Mouse (Mus musculus) CH12.LX (cell line): ENCODE measurements around the gene Fntb. TPM values are rescaled to one million over a fixed set of nuclear protein-coding genes. Genes with fewer than 3 reads are reported as not detected.

Experiments
- DNase-seq: peaks from one replicate; pipeline ENCODE4 v3.0.0-alpha.2; 2013; ENCODE audit errors: extremely low read depth
- H3K27ac ChIP-seq: 2 replicates; pipeline ENCODE4 v1.5.1; 2012; ENCODE audit warnings: low read depth, mild to moderate bottlenecking, control low read depth, moderate library complexity; ENCODE audit not compliant: insufficient read depth
- H3K27me3 ChIP-seq: replicated peaks from 2 replicates; pipeline ENCODE3; 2012; ENCODE audit warnings: inconsistent platforms
- H3K36me3 ChIP-seq, 2 experiments: replicated peaks in 1 of 2; 2 replicates each; pipeline versions ENCODE3 to v1.6.1; 2012; ENCODE audit warnings: inconsistent platforms in 1 of 2, low read length in 1 of 2, mild to moderate bottlenecking in 1 of 2, mixed read lengths in 1 of 2, moderate library complexity in 1 of 2; ENCODE audit not compliant: control insufficient read depth in 1 of 2, insufficient read depth in 1 of 2
- H3K4me1 ChIP-seq, 2 experiments: 2 replicates each; pipeline ENCODE4 v1.6.1; 2012; ENCODE audit warnings: inconsistent platforms in 1 of 2, moderate library complexity in 1 of 2; ENCODE audit not compliant: insufficient read depth in 2 of 2, control insufficient read depth in 1 of 2
- H3K4me2 ChIP-seq: 2 replicates; pipeline ENCODE4 v1.6.1; 2012; ENCODE audit warnings: low read depth, mild to moderate bottlenecking, control low read depth; ENCODE audit not compliant: poor library complexity, insufficient read depth, severe bottlenecking
- H3K4me3 ChIP-seq, 3 experiments: fragments of 150-350 bp in 1 of 3; sonication (generic) in 1 of 3; replicated peaks in 1 of 3; 2 replicates each; pipeline versions ENCODE3 to v1.5.1; 2011 to 2012; ENCODE audit warnings: low read depth in 2 of 3, low read length in 2 of 3, mild to moderate bottlenecking in 2 of 3, moderate library complexity in 2 of 3, control low read depth in 1 of 3, improper control_type of control experiment in 1 of 3, inconsistent platforms in 1 of 3, mixed read lengths in 1 of 3; ENCODE audit not compliant: poor library complexity in 1 of 3
- H3K79me2 ChIP-seq: replicated peaks from 2 replicates; pipeline ENCODE4 v1.6.1; 2012; ENCODE audit warnings: mild to moderate bottlenecking, moderate library complexity; ENCODE audit not compliant: control insufficient read depth, poor library complexity, insufficient read depth, severe bottlenecking; ENCODE audit errors: extremely low read depth
- H3K9ac ChIP-seq: 2 replicates; pipeline ENCODE4 v1.6.1; 2012; ENCODE audit warnings: low read depth, mild to moderate bottlenecking, control low read depth, moderate library complexity; ENCODE audit not compliant: insufficient read depth
- H3K9me3 ChIP-seq: replicated peaks from 2 replicates; pipeline ENCODE3; 2012; ENCODE audit warnings: low read length, inconsistent platforms, mixed read lengths
- CHD2 ChIP-seq: IDR thresholded peaks from 2 replicates; pipeline ENCODE4 v1.6.1; 2011; ENCODE audit warnings: low read length, improper control_type of control experiment
- CTCF ChIP-seq, 2 experiments: IDR thresholded peaks in 1 of 2; conservative IDR thresholded peaks in 1 of 2; 2 replicates each; pipeline ENCODE4 v1.5.1; 2011 to 2012; ENCODE audit warnings: low read depth in 2 of 2, low read length in 2 of 2, improper control_type of control experiment in 1 of 2, inconsistent platforms in 1 of 2, mild to moderate bottlenecking in 1 of 2, moderate library complexity in 1 of 2
- EP300 ChIP-seq: IDR thresholded peaks from 2 replicates; pipeline ENCODE4 v1.6.1; 2011; ENCODE audit warnings: low read length, improper control_type of control experiment
- ETS1 ChIP-seq: conservative IDR thresholded peaks from 2 replicates; pipeline ENCODE4 v1.6.1; 2012; ENCODE audit warnings: low read depth, mild to moderate bottlenecking, inconsistent platforms, low read length, improper control_type of control experiment, moderate library complexity
- GABPA ChIP-seq: IDR thresholded peaks from 2 replicates; pipeline ENCODE4 v1.6.1; 2012; ENCODE audit warnings: low read depth, low read length, improper control_type of control experiment, inconsistent platforms; ENCODE audit not compliant: insufficient replicate concordance
- HCFC1 ChIP-seq: IDR thresholded peaks from 2 replicates; pipeline ENCODE4 v1.6.1; 2012; ENCODE audit warnings: low read depth, mild to moderate bottlenecking, inconsistent platforms, low read length, improper control_type of control experiment
- JUN ChIP-seq: IDR thresholded peaks from 2 replicates; pipeline ENCODE4 v1.6.1; 2011; ENCODE audit warnings: low read depth, mild to moderate bottlenecking, low read length, improper control_type of control experiment, moderate library complexity; ENCODE audit not compliant: insufficient read depth
- JUND ChIP-seq: conservative IDR thresholded peaks from 2 replicates; pipeline ENCODE4 v1.6.1; 2011; ENCODE audit warnings: low read depth, low read length, improper control_type of control experiment
- KAT2A ChIP-seq: IDR thresholded peaks from 2 replicates; pipeline ENCODE4 v1.6.1; 2012; ENCODE audit warnings: low read length, improper control_type of control experiment, inconsistent platforms; ENCODE audit not compliant: insufficient replicate concordance
- MAX ChIP-seq: IDR thresholded peaks from 2 replicates; pipeline ENCODE4 v1.6.1; 2011; ENCODE audit warnings: low read length, improper control_type of control experiment
- MAZ ChIP-seq: IDR thresholded peaks from 2 replicates; pipeline ENCODE4 v1.6.1; 2012; ENCODE audit warnings: low read depth, mild to moderate bottlenecking, inconsistent platforms, low read length, improper control_type of control experiment, moderate library complexity
- MEF2A ChIP-seq: IDR thresholded peaks from 2 replicates; pipeline ENCODE4 v1.6.1; 2014; ENCODE audit warnings: low read depth, mild to moderate bottlenecking, inconsistent platforms, low read length, improper control_type of control experiment, borderline replicate concordance
- MXI1 ChIP-seq: IDR thresholded peaks from 2 replicates; pipeline ENCODE4 v1.6.1; 2011; ENCODE audit warnings: mild to moderate bottlenecking, low read depth, low read length, improper control_type of control experiment
- MYC ChIP-seq: IDR thresholded peaks from 2 replicates; pipeline ENCODE4 v1.6.1; 2011; ENCODE audit warnings: low read depth, mild to moderate bottlenecking, improper control_type of control experiment, low read length
- NRF1 ChIP-seq: IDR thresholded peaks from 2 replicates; pipeline ENCODE4 v1.6.1; 2014; ENCODE audit warnings: low read depth, mild to moderate bottlenecking, inconsistent platforms, low read length, improper control_type of control experiment, moderate library complexity
- RCOR1 ChIP-seq: conservative IDR thresholded peaks from 2 replicates; pipeline ENCODE4 v1.6.1; 2012; ENCODE audit warnings: low read depth, mild to moderate bottlenecking, inconsistent platforms, low read length, improper control_type of control experiment
- SMC3 ChIP-seq: IDR thresholded peaks from 2 replicates; pipeline ENCODE4 v1.6.1; 2011; ENCODE audit warnings: low read depth, low read length, improper control_type of control experiment
- TBP ChIP-seq: conservative IDR thresholded peaks from 2 replicates; pipeline ENCODE4 v1.6.1; 2011; ENCODE audit warnings: low read depth, low read length, improper control_type of control experiment
- UBTF ChIP-seq: IDR thresholded peaks from 2 replicates; pipeline ENCODE4 v1.6.1; 2012; ENCODE audit warnings: low read depth, mild to moderate bottlenecking, inconsistent platforms, low read length, improper control_type of control experiment, moderate library complexity
- USF1 ChIP-seq: IDR thresholded peaks from 2 replicates; pipeline ENCODE4 v1.6.1; 2014; ENCODE audit warnings: low read depth, mild to moderate bottlenecking, inconsistent platforms, low read length, improper control_type of control experiment
- USF2 ChIP-seq: conservative IDR thresholded peaks from 2 replicates; pipeline ENCODE4 v1.6.1; 2011; ENCODE audit warnings: low read depth, low read length, improper control_type of control experiment
- dilution Hi-C: fragments of 300-500 bp; cut with MboI; formaldehyde crosslinking; loops from 2 replicates; pipeline ENCODE4 v1.14.3; 2020; ENCODE audit warnings: low sequenced_read_pairs; ENCODE audit not compliant: extremely low pct_unique_long_range_greater_than_20kb, extremely low pct_ligation_motif_present
- in situ Hi-C: fragments of 300-500 bp; cut with MboI; formaldehyde crosslinking; loops from 3 replicates; pipeline ENCODE4 v1.14.3; 2019; ENCODE audit warnings: low sequenced_read_pairs, low pct_ligation_motif_present, low pct_unique_long_range_greater_than_20kb, mixed read lengths
- polyA plus RNA-seq: library from polyadenylated mRNA; unstranded; fragments of >175 nt; gene quantifications from 2 replicates; pipeline ENCODE4 v1.2.1, GENCODE M21; 2012; ENCODE audit warnings: low read depth; ENCODE audit not compliant: insufficient read length
- total RNA-seq, 2 experiments: library from RNA; depleted of rRNA; stranded (reverse); fragments of 300-350 nt in 1 of 2; fragments of >200 nt in 1 of 2; gene quantifications; 2 replicates each; pipeline ENCODE4 v1.2.3; 2012 to 2014

The Fntb gene
- total and polyA plus RNA-seq, 3 experiments = 5.6 to 19.5 (median 9.2) TPM

DNA sequence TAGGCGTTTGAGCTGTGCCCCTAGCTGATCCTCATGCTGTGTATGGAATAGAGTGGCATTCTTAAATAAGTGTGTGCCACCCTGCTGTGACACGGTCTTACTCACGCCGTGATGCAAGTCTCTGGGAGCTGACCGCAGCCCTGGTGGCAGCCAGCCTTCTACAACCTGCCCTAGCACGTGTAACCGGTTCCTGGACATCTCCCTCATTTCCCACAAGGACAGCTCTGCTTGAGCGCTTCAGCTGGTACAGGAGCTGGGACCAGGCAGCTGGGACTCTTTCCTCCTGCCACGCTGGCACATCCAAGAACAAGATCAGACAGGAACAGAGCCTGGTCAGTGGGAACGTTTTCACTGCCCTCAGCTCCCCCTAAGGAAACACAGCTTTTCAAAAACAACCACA lies 162.2 kb downstream of the Fntb start:
- Histone ChIP-seq H3K27me3 (no peaks in the 10 kb centered on the region), H3K4me3 (no peak overlapping the region), H3K9ac (no peak overlapping the region), H3K4me2 (no peak overlapping the region), H3K4me1 (peaks cover 0 to 8% of the 10 kb centered on the region in 2 experiments; a peak in 1 of 4 replicates), H3K9me3 (no peaks in the 10 kb centered on the region), H3K36me3 (peaks cover 6 to 65% of the 10 kb centered on the region in 2 experiments), H3K79me2 (no peaks in the 10 kb centered on the region), H3K27ac (no peak overlapping the region)
- DNase-seq = no peak
- in situ Hi-C loops (no loop called here), dilution Hi-C loops (no loop called here)
- no peak for TF ChIP-seq GABPA
- no peak for TF ChIP-seq NRF1
- TF ChIP-seq MXI1 = no peak
- no peak for TF ChIP-seq EP300
- TF ChIP-seq USF1 = no peak
- TF ChIP-seq SMC3 = no peak
- no peak for TF ChIP-seq UBTF
- TF ChIP-seq JUND = no peak
- no peak for TF ChIP-seq HCFC1
- TF ChIP-seq CTCF (conservative IDR thresholded peaks at IDR 0.05 in 1 of 2, IDR thresholded peaks at IDR 0.05 in 1 of 2; ENCODE audit: low read depth in 2 of 2, low read length in 2 of 2) = no peak
- TF ChIP-seq ETS1 = no peak
- TF ChIP-seq JUN = no peak
- no peak for TF ChIP-seq RCOR1
- TF ChIP-seq MEF2A = no peak
- TF ChIP-seq KAT2A = no peak
- no peak for TF ChIP-seq CHD2
- no peak for TF ChIP-seq MAZ

- H3K4me2 ChIP-seq = no peak overlapping the region
- H3K27ac ChIP-seq = no peak overlapping the region
- no peaks in the 10 kb centered on the region for H3K9me3 ChIP-seq
- no peaks in the 10 kb centered on the region for H3K79me2 ChIP-seq
- H3K27me3 ChIP-seq = no peaks in the 10 kb centered on the region
- no peak for DNase-seq
- dilution Hi-C loops = no loop called here
- H3K9ac ChIP-seq = no peak overlapping the region
- H3K36me3 ChIP-seq = peaks cover 8 to 74% of the 10 kb centered on the region in 2 experiments
- peaks cover 4 to 33% of the 10 kb centered on the region in 2 experiments; a peak in 2 of 4 replicates for H3K4me1 ChIP-seq
- no peak for TF ChIP-seq TBP
- no peak for TF ChIP-seq MEF2A
- no peak for TF ChIP-seq USF2
- TF ChIP-seq GABPA = no peak
- TF ChIP-seq JUN = no peak
- no peak for TF ChIP-seq MAX
- TF ChIP-seq MYC = no peak
- no peak overlapping the region for H3K4me3 ChIP-seq
- in situ Hi-C loops = no loop called here
These were observed 164.8 kb downstream of the Fntb start for GRCm38 (mm10) chr12:76930177-76930576.
